Mouse (Mus musculus) myocyte (in vitro differentiated cells): ENCODE measurements around the gene Gm14137.

Experiments used
- MAX ChIP-seq: IDR thresholded peaks from one replicate; pipeline ENCODE4 v1.6.1; 2011; ENCODE audit warnings: low read depth, mild to moderate bottlenecking, control low read depth
- POLR2A ChIP-seq: IDR thresholded peaks from one replicate; pipeline ENCODE4 v1.6.1; 2011; ENCODE audit warnings: low read depth, mild to moderate bottlenecking, control low read depth, moderate library complexity; ENCODE audit not compliant: insufficient read length
- POLR2AphosphoS2 ChIP-seq: IDR thresholded peaks from one replicate; pipeline ENCODE4 v1.6.1; 2011; ENCODE audit warnings: low read depth, control low read depth; ENCODE audit not compliant: insufficient read length
- TCF3 ChIP-seq: IDR thresholded peaks from one replicate; pipeline ENCODE4 v1.6.1; 2011; ENCODE audit warnings: low read depth, control low read depth; ENCODE audit not compliant: insufficient read length
- USF1 ChIP-seq: IDR thresholded peaks from one replicate; pipeline ENCODE4 v1.6.1; 2011; ENCODE audit warnings: low read depth, mild to moderate bottlenecking, control low read depth, moderate library complexity

GRCm38 (mm10) chr2:119165401-119165800 lies 8.9 kb upstream of the Gm14137 start:
- TF ChIP-seq POLR2AphosphoS2 (no peak), TCF3 (no peak), POLR2A (no peak), MAX (no peak), USF1 (no peak)
